Mouse (Mus musculus): Measurements from ENCODE around the gene Fgfr4. TPM values are rescaled to one million over a fixed set of nuclear protein-coding genes. Genes with fewer than 3 reads are reported as not detected.

Gene Fgfr4
- polyA plus RNA-seq, 1 experiment from 2014 or later = 7.8 TPM

- no peak overlapping the region for H3K4me3 ChIP-seq (ENCODE audit: low read depth, low read length)
- no peaks in the 10 kb centered on the region for H3K36me3 ChIP-seq (ENCODE audit: control insufficient read depth, insufficient read depth, low read length)
- no peak overlapping the region for H3K27ac ChIP-seq (ENCODE audit: low read length)
- H3K27me3 ChIP-seq (ENCODE audit: control insufficient read depth, insufficient read depth, low read length) = no peaks in the 10 kb centered on the region
- H3K4me1 ChIP-seq (ENCODE audit: control insufficient read depth, insufficient read depth, low read length) = peaks cover 8% of the 10 kb centered on the region; the same call in 1 of the 2 replicates
- H3K4me2 ChIP-seq (replicated peaks; ENCODE audit: low read depth, low read length) = no peak overlapping the region
- no peak for ATAC-seq (ENCODE audit: insufficient number of reproducible peaks, insufficient read depth, low FRiP score, low read depth)
- H3K9ac ChIP-seq (replicated peaks; ENCODE audit: low read depth, low read length) = no peak overlapping the region
- no peaks in the 10 kb centered on the region for H3K9me3 ChIP-seq (ENCODE audit: control insufficient read depth, low read depth, low read length)
- WGBS = 84% methylated on average over 32 of the region's 32 CpGs
Observed at GRCm38 (mm10) chr13:55166806-55167725, 14.6 kb downstream of the Fgfr4 start.

DNA sequence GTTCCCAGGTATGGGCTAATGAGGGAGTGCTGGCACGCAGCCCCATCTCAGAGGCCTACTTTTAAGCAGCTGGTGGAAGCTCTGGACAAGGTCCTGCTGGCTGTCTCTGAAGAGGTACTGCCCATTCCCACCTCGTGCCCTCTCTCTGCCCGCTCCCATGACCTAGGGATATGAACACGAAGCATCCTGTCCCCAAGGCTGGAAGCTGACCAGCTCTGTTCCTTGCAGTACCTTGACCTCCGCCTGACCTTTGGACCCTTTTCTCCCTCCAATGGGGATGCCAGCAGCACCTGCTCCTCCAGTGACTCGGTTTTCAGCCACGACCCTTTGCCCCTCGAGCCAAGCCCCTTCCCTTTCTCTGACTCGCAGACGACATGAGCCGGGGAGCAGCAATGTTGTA lies 15.4 kb downstream of the Fgfr4 start:
- no peak for ATAC-seq (ENCODE audit: insufficient number of reproducible peaks, insufficient read depth, low FRiP score, low read depth)
- Histone ChIP-seq H3K4me1 (ENCODE audit: control insufficient read depth, insufficient read depth, low read length) (peaks cover 11% of the 10 kb centered on the region; the same call in 1 of the 2 replicates), H3K4me2 (replicated peaks; ENCODE audit: low read depth, low read length) (no peak overlapping the region), H3K27me3 (ENCODE audit: control insufficient read depth, insufficient read depth, low read length) (no peaks in the 10 kb centered on the region), H3K9ac (replicated peaks; ENCODE audit: low read depth, low read length) (no peak overlapping the region), H3K27ac (ENCODE audit: low read length) (no peak overlapping the region), H3K4me3 (ENCODE audit: low read depth, low read length) (no peak overlapping the region), H3K9me3 (ENCODE audit: control insufficient read depth, low read depth, low read length) (no peaks in the 10 kb centered on the region), H3K36me3 (ENCODE audit: control insufficient read depth, insufficient read depth, low read length) (no peaks in the 10 kb centered on the region)
- 80% methylated on average over 11 of the region's 11 CpGs for WGBS

DNA sequence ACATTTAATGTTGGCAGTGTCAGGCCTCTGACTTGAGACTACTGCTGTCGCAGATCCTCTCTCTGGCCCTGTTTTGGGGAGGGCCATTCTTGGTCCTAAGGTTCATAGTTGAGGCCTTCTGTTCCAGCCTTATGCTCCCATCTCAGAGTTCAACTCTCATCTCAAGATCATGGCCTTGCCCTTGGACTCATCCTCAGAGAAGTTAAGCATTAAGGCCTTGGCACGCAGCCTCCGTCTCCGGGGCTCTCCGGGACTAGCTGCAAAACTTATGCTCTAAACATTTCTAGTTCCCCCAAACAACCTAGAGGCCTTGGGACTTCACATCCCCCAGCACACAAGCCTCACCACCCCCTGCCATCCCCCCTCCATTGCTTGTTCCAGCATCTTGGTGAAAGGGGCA lies 15.8 kb downstream of the Fgfr4 start:
- H3K4me1 ChIP-seq (ENCODE audit: control insufficient read depth, insufficient read depth, low read length) = peaks cover 11% of the 10 kb centered on the region; the same call in 1 of the 2 replicates
- H3K9me3 ChIP-seq (ENCODE audit: control insufficient read depth, low read depth, low read length) = no peaks in the 10 kb centered on the region
- no peak overlapping the region for H3K9ac ChIP-seq (replicated peaks; ENCODE audit: low read depth, low read length)
- 84% methylated on average over 5 of the region's 5 CpGs for WGBS
- H3K4me2 ChIP-seq (replicated peaks; ENCODE audit: low read depth, low read length) = no peak overlapping the region
- ATAC-seq (ENCODE audit: insufficient number of reproducible peaks, insufficient read depth, low FRiP score, low read depth) = no peak
- peak overlapping the region; percentile 70; the same call in 1 of the 2 replicates for H3K27ac ChIP-seq (ENCODE audit: low read length)
- no peaks in the 10 kb centered on the region for H3K27me3 ChIP-seq (ENCODE audit: control insufficient read depth, insufficient read depth, low read length)
- H3K36me3 ChIP-seq (ENCODE audit: control insufficient read depth, insufficient read depth, low read length) = no peaks in the 10 kb centered on the region
- H3K4me3 ChIP-seq (ENCODE audit: low read depth, low read length) = no peak overlapping the region

GRCm38 (mm10) chr13:55168958-55169369 lies 16.5 kb downstream of the Fgfr4 start:
- 61% methylated on average over 13 of the region's 13 CpGs for WGBS
- Histone ChIP-seq H3K36me3 (ENCODE audit: control insufficient read depth, insufficient read depth, low read length) (no peaks in the 10 kb centered on the region), H3K4me2 (replicated peaks; ENCODE audit: low read depth, low read length) (no peak overlapping the region), H3K9ac (replicated peaks; ENCODE audit: low read depth, low read length) (no peak overlapping the region), H3K4me3 (ENCODE audit: low read depth, low read length) (no peak overlapping the region), H3K27ac (ENCODE audit: low read length) (peak overlapping the region; percentile 70; the same call in 1 of the 2 replicates), H3K4me1 (ENCODE audit: control insufficient read depth, insufficient read depth, low read length) (peaks cover 11% of the 10 kb centered on the region; the same call in 1 of the 2 replicates), H3K27me3 (ENCODE audit: control insufficient read depth, insufficient read depth, low read length) (no peaks in the 10 kb centered on the region), H3K9me3 (ENCODE audit: control insufficient read depth, low read depth, low read length) (no peaks in the 10 kb centered on the region)
- ATAC-seq (ENCODE audit: insufficient number of reproducible peaks, insufficient read depth, low FRiP score, low read depth) = peak; percentile 77; the same call in 1 of the 2 replicates

- peaks cover 11% of the 10 kb centered on the region; the same call in 1 of the 2 replicates for H3K4me1 ChIP-seq (ENCODE audit: control insufficient read depth, insufficient read depth, low read length)
- 8% methylated on average over 26 of the region's 26 CpGs for WGBS
- H3K36me3 ChIP-seq (ENCODE audit: control insufficient read depth, insufficient read depth, low read length) = no peaks in the 10 kb centered on the region
- H3K9me3 ChIP-seq (ENCODE audit: control insufficient read depth, low read depth, low read length) = no peaks in the 10 kb centered on the region
- peak overlapping the region; percentile 33 for H3K4me2 ChIP-seq (replicated peaks; ENCODE audit: low read depth, low read length)
- H3K9ac ChIP-seq (replicated peaks; ENCODE audit: low read depth, low read length) = 0 out of 2 replicates have a peak overlapping the region, but pooled peaks have one; percentile 10
- no peak overlapping the region for H3K4me3 ChIP-seq (ENCODE audit: low read depth, low read length)
- peak overlapping the region; percentile 80 for H3K27ac ChIP-seq (ENCODE audit: low read length)
- peak; percentile 33; the same call in 1 of the 2 replicates for ATAC-seq (ENCODE audit: insufficient number of reproducible peaks, insufficient read depth, low FRiP score, low read depth)
- no peaks in the 10 kb centered on the region for H3K27me3 ChIP-seq (ENCODE audit: control insufficient read depth, insufficient read depth, low read length)
Observed at GRCm38 (mm10) chr13:55171517-55172335, 19.3 kb downstream of the Fgfr4 start.

DNA sequence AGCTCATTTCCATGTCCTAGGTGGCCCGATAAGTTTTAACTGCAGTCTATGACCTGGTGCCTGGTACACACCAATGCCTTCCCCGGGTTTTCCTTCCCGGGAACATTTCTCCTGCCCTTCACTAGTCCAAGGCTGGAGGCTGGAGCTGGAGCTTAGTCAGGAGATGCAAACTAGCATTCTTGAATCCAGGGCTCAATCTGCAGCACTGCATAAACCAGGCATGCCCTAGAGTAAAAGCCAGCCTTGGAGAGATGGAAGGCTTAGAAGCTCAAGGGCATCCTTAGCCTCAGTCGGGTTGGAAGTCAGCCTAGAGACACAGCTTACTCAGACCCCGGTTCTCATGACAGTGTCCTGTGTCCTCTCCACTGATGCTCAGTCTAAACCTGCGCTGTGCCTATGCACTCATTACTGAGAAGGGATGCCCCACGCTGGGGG lies 19.9 kb downstream of the Fgfr4 start:
- 0 out of 2 replicates have a peak overlapping the region, but pooled peaks have one; percentile 10 for H3K9ac ChIP-seq (replicated peaks; ENCODE audit: low read depth, low read length)

DNA sequence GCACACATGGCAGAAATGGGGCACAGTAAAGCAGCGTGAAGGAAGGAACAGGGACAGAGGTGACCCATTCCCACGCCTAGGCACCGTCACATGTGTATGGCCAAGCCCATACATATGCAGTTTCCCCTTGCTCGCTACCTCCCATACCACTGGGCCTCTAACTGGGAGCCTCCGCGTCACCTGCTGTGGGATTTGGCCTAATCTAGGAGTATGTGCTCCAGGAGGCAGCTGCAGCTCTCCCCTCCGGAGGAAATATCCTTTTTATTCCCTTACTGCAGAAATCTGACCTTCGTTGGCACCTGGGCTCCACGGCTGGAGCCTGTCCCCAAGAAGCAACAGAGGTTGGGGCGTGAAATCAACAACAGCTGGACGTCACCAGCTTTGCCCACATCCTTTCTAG lies 21.9 kb downstream of the Fgfr4 start:
- no peaks in the 10 kb centered on the region for H3K9me3 ChIP-seq (ENCODE audit: control insufficient read depth, low read depth, low read length)
- H3K9ac ChIP-seq (replicated peaks; ENCODE audit: low read depth, low read length) = no peak overlapping the region
- peaks cover 7% of the 10 kb centered on the region; the same call in 1 of the 2 replicates for H3K4me1 ChIP-seq (ENCODE audit: control insufficient read depth, insufficient read depth, low read length)
- H3K4me3 ChIP-seq (ENCODE audit: low read depth, low read length) = no peak overlapping the region
- WGBS = 73% methylated on average over 11 of the region's 11 CpGs
- no peaks in the 10 kb centered on the region for H3K36me3 ChIP-seq (ENCODE audit: control insufficient read depth, insufficient read depth, low read length)
- no peak for ATAC-seq (ENCODE audit: insufficient number of reproducible peaks, insufficient read depth, low FRiP score, low read depth)
- no peak overlapping the region for H3K27ac ChIP-seq (ENCODE audit: low read length)
- H3K27me3 ChIP-seq (ENCODE audit: control insufficient read depth, insufficient read depth, low read length) = no peaks in the 10 kb centered on the region
- H3K4me2 ChIP-seq (replicated peaks; ENCODE audit: low read depth, low read length) = no peak overlapping the region

More for the DNA sequence above, 19.9 kb downstream of the Fgfr4 start:
- Histone ChIP-seq H3K36me3 (ENCODE audit: control insufficient read depth, insufficient read depth, low read length) (no peaks in the 10 kb centered on the region), H3K4me3 (ENCODE audit: low read depth, low read length) (no peak overlapping the region), H3K27me3 (ENCODE audit: control insufficient read depth, insufficient read depth, low read length) (no peaks in the 10 kb centered on the region), H3K4me1 (ENCODE audit: control insufficient read depth, insufficient read depth, low read length) (peaks cover 11% of the 10 kb centered on the region; the same call in 1 of the 2 replicates), H3K9me3 (ENCODE audit: control insufficient read depth, low read depth, low read length) (no peaks in the 10 kb centered on the region), H3K4me2 (replicated peaks; ENCODE audit: low read depth, low read length) (peak overlapping the region; percentile 33), H3K27ac (ENCODE audit: low read length) (peak overlapping the region; percentile 80)
- ATAC-seq (ENCODE audit: insufficient number of reproducible peaks, insufficient read depth, low FRiP score, low read depth) = no peak
- WGBS = 43% methylated on average over 7 of the region's 7 CpGs

GRCm38 (mm10) chr13:55176265-55176664 lies 23.8 kb downstream of the Fgfr4 start:
- ATAC-seq (ENCODE audit: insufficient number of reproducible peaks, insufficient read depth, low FRiP score, low read depth) = no peak
- Histone ChIP-seq H3K27me3 (ENCODE audit: control insufficient read depth, insufficient read depth, low read length) (no peaks in the 10 kb centered on the region), H3K27ac (ENCODE audit: low read length) (no peak overlapping the region), H3K36me3 (ENCODE audit: control insufficient read depth, insufficient read depth, low read length) (no peaks in the 10 kb centered on the region), H3K4me2 (replicated peaks; ENCODE audit: low read depth, low read length) (no peak overlapping the region), H3K4me3 (ENCODE audit: low read depth, low read length) (no peak overlapping the region), H3K9me3 (ENCODE audit: control insufficient read depth, low read depth, low read length) (no peaks in the 10 kb centered on the region), H3K9ac (replicated peaks; ENCODE audit: low read depth, low read length) (no peak overlapping the region), H3K4me1 (ENCODE audit: control insufficient read depth, insufficient read depth, low read length) (peaks cover 7% of the 10 kb centered on the region; the same call in 1 of the 2 replicates)
- 88% methylated on average over 6 of the region's 6 CpGs for WGBS

Data from stomach, embryonic 14.5 days (tissue).